Mouse (Mus musculus): ENCODE measurements at regions not wholly inside any gene's neighbourhood (a gene's known extent, or its start where the extent isn't known, plus 50 kb on each side); places are given as distances from the start of the nearest gene placed in this dataset.

DNA sequence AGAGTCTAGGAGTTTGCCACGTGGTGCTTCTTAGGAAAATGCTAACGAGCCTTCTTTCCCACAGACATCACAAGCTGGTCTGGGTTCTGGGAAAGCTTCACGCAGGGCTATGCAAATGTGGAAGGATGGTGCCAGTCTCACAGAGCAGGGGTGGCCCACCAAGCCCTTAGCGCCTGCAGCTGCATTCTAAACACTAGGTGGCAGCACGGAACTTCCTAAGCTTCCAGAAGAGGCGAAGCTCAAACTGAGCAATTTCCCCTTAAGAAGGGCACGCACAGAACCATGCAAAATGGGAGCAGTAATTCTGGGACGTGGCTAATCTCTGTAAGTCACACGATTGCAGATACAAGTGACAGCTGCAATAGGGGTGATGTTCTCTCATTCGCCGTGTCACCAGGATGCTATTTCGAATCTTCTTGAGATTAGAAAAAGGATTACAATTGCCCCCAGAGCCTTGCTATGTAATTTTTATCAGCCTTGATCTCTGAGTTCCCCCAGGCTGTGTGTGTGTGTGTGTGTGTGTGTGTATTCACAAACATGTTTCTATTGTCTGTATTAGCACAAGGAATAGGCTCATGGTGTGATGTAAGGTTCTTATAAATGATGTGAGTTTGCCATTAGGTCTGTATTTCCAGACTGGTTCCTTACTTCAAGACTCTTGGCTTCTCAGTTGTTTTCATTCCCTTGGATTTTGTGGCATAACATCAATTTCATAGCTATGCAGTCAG, 206.1 kb upstream of the Camk1g start:
- DNase-seq (ENCODE audit: low spot score), result peak; percentile 95

DNA sequence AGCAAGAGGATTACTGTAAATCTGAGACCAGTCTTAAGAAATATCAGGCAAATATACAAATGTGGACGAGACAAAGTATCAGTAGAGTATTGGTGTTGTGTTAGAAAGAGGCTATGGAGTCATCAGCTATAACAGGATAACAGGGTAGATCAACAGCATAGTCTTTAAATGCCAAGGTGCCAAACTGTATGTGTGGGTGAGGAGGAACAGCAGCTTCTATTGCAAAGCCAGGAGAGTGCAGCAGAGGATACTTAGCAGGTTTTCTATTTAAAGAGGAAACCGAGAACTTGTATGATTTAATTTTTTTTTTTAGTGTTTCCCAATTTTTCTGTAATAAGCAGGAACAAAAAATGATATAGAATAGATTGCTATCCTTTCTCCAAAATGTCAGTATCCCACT, 202.7 kb upstream of the Camk1g start:
- no peak for DNase-seq (ENCODE audit: low spot score)

DNA sequence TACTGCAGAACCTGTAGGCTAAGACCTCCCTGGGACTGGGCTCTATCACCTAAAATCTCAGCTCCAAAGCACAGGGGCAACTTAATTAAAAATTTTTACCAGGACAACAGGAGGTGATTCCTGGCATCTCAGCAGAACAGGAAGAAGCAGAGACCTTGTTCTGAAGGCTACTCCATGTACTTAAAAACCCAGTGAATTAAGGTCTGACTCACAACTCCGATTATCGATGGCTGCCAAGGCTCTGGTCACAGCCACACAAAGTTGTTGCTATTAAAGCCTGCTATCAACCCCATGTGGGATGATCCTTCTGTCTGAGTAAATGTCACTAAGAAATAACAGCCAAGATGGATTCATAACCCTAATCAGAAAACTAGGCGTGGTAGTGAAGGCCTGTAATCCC, 202.3 kb upstream of the Camk1g start:
- no peak for DNase-seq (ENCODE audit: low spot score)

DNA sequence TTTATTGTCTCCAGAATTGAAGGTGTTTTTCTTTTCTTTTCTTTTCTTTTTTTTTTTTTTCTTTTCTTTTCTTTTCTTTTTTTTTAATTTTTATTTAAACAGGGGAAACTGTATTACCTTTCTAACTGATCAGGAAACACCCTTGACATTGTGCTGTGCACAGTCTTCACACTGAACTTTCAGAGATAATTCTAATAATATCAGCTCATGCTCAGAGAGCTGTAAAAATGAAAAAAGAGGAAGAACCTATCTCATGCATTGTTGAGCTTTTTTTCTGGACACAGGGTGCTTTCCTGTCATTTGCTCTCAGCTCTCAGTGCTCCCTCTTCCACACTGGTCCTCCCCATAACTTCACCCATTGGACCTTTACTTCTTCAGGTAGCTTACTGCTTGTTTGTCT, 201.0 kb upstream of the Camk1g start:
- DNase-seq (ENCODE audit: low spot score), result no peak

DNA sequence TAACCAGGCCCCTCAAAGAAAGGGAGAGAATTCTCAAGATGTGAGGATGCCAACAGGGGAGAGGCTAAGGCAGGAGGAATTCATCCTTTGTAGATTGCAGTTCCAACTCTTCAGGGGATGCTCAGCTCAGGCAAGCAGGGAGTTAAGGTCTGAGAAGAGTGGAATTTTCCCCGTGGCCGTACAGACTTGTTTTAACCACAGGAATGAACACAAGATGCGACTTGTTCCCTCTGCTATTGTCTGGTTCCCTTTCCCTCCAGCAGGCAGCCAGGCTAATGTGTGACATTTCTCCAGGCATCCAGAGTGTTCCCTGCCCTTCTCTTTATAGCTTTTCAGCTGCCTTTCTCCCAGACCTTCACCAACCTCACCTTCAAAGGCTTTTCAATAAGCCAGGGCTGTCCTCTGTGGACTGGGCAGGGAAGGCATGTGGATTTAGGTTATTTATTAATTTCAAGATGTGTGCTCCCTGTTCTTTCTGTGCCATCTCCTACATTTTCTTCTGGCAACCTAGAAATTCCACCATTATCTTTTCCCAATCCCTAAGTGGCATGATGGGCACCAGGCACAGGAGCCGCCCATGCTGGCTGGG, 198.6 kb upstream of the Camk1g start:
- DNase-seq (ENCODE audit: low spot score), result no peak

DNA sequence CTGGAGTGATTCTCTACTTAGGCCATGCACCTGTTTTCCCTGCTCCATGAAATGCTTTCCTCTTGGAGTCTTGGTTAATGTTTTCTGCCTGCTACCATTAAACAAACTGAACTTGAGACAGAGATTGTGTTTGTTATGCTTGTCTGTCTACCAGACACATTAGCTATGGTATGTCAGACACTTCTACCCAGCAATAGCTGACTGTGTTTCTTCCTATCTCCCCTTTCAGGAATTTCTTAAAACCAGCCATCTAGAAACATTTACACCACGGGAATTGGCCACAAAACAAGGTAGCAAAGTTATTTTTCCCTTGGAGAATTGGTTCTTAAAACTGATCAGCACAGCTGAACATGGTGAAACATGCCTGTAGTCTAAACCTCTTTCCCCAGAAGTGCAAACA, 197.1 kb upstream of the Camk1g start:
- no peak for DNase-seq (ENCODE audit: low spot score)

DNA sequence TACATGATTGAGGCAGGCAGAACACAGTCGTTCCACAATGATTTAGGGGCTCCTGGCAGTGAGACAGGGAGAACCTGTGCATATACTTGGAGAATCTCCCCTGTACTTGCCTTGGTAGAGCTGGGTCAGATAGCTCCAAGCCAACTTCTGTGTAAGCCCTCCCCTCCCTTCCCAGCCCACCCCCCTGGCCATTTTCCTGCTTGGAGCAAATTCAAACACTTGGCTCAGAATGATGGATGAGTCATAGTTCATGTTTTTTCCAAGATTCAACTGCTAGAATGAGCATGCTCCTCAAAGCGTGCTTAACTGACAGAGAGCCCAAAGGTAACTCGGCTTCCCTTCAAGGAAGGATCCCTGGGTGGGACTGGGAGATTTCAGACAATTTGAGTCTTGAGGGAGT, 194.1 kb upstream of the Camk1g start:
- DNase-seq (ENCODE audit: low spot score), result no peak

DNA sequence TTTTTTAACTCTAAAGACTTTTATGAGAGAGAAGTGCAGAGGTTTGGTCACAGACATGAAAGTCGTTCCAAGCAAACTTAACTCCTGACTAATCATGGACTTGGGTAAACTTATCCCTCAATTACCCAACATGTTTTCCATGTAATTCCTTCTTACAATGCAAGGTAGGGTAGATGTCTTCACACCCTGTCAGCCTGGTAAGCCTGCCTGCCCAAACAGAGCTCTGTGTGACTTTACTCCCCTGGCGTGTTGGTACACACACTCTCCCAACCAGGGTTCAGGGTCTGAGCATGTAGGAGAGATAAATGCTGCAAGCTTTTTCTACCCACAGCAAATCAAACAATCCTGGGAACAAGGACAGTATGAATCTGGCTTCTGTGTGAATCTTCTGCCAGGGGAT, 192.1 kb upstream of the Camk1g start:
- no peak for DNase-seq (ENCODE audit: low spot score)

DNA sequence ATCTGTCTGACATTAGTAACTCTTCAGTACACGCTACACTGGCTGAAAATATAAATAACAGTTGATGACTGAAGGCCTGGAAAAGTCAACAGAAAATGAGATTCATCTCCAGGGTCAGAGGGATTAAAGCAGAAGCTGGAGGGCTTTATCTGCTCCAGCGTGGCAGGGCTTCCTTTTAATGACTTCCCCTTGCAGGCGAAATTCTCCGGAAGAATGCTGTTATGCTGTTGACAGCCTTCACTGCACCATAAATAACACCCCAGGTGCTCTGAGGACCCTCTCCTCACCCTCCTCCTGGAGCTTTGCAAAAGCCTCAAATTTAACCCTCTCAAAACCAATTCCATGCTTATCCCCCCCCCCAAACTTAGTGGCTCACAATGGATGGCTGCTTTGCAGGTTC, 188.0 kb upstream of the Camk1g start:
- no peak for DNase-seq (ENCODE audit: low spot score)

DNA sequence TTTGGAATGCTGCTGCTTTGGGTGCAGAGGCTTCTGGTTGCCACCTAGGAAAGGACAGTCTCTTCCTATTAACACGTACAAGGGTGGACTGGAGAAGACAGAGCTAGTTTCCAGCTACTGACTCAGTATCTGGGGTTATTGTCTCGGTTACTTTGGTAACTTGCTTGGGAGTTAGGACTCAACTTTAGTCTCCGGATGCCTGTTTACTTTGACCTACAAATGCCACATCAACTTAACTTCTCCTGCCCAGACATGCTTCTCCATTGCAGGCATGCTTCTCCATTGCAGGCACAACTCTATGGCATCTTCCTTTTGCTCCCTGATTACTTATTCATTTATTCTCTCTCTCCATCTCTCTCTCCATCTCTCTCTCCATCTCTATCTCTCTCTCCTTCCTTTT, 184.6 kb upstream of the Camk1g start:
- DNase-seq (ENCODE audit: low spot score), result peak; percentile 75

DNA sequence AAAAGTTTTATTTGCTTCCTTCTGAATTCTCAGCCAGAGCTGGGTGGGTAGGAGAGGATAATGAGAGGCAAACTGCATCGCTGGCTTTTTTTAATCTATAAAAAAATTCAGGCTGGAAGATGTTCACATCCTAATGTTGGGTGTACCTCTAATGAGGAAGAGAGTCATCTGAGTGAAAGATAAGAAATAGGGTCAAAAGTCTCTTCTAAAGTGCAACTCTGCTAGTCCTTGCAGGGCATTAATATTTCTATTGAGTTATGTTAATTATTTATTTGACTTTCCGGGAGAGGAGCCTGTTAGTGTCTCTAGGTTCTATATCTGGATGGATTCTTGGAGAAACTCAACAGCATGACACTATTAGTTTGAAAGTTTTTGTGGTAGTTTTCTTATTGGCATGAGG, 182.2 kb upstream of the Camk1g start:
- no peak for DNase-seq (ENCODE audit: low spot score)

DNA sequence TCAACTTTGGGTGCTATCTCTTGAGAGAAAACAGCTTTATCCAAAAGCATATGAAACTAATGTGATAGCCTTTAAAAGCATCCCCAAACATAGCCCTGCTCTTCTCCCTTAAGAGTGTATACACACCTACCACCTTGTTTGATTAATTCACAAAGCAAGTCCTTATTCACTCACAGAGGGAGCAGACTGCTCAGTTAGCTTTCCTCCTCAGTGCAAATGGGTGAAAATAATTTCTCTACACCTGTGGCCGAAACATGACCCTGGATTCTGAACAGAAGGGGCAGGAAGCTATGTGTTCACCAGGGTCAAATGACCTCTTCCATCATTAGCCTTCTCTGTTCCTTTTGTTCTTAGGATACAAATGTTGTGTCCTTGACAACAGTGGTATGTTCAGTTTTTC, 181.2 kb upstream of the Camk1g start:
- DNase-seq (ENCODE audit: low spot score), result no peak

DNA sequence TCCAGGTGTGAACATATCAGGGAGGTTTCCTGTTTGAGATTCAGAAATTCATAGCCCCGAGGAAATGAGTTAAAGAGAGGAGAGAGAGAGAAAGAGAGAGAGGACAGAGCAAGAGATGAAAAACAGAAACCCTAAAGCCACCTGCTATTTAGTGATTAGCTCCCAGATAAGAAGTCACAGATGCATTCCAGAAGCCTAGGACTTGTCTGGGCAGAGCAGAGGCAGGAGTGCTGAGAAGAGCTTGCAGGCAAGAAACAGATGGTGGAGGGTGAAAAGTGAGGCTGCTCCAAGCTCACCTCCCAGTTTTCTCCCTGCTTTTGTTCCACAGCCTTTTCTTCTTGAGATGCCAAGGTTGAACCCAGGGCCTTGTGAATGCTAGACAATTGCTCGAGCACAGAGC, 180.7 kb upstream of the Camk1g start:
- no peak for DNase-seq (ENCODE audit: low spot score)

DNA sequence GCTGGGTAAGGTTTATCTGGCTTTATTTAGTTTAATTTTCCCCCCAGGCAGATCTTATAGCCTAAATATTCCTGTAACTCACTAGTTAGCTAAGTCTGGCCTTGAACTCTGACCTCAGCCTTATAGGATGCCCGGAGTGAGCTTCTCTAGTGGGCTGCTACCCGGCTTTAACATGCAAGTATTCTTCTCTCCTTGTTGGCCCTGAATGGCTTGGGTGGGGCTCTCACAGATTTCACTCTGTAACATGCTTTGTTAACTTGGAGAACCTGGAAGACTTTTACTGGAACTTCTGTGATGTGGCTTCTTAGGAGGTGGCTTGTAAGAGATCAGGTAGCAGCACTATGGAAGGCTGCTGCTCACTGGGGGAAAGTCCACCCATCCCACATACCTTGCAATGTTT, 177.3 kb upstream of the Camk1g start:
- DNase-seq (ENCODE audit: low spot score), result no peak

DNA sequence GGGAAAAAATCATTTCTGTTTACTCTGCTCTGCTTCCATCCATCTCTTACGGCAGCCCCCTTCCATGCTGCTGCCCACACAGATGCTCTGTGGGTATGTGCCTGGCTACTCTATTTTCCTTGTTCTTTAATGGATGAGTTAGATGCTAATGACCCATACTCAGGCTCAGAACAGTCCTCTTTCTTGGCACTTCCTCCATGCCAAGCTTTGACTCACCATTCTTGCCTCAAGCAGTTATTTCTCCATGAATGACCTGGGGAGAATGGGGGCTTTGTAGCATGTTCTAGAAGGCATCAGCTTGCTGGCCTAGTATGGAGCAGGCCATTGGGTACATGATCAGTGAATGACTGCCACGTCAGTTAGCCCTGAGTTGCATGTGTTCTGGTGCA, 175.9 kb upstream of the Camk1g start:
- DNase-seq (ENCODE audit: low spot score), result no peak

DNA sequence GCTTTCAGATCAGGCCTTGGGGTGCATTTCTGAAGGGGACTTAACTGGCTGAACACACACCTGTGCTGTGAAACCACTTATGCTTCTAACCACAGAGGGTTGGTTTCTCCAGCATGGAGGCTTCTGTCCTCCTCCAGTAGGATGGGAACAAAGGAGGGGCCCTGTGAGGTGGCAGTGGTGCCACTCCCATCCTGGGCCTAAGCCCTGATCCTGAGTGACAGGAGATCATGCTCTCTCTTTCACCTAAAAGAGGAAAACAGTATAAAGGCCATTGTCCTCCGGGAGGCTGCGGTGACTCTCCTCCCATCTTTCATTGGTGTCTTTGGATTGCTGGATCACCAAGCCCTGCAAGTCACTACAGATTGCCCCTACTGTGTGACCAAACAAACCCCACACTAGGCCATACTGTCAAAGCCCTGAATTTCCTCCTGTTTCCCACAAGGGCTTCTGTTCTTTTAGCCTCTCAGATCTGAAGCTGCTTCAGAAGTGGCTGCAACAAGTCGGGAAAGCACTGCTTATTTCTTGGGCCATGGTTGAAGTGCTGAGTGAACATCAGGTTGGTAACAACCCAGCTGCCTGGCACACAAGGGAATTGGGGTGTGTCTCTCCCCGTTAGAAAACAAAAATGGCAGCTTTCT, 175.4 kb upstream of the Camk1g start:
- DNase-seq (ENCODE audit: low spot score), result no peak

DNA sequence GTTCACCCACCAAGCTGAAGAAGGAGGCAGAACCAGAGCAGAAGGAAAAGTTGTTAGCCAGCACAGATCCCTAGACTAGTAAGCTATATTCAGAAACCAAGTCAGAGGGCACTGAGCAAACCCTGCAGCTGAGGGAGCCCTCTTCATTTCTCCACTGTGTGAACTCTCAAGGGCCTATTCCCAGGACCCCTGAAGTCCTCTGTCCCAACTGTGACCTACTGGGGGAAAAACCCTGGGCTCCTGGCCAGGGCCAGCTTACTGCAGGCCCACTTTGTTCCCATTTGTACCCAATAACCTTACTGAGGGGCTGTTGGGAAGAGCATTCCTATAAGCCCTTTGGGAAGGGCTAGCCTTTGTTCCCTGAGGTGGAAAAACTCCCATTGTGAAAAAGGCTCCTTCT, 174.7 kb upstream of the Camk1g start:
- no peak for DNase-seq (ENCODE audit: low spot score)

DNA sequence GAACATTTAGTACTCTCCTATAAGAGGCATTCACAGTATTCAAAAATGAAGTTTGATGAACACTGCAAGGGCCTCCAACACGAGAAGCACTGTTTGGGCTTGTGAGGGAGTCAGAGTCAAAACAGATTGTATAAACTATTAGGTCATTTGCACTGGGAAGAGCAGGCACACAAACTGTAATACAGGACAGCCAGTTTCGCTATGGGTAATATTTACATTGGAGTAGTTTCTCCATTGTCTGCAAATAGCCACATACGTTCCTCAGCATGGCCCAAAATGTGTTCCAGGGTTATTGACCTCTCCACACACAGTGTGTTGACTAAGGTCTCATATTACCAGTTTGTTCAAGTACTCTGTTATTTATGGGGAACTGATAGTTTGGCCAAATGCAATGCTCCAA, 173.7 kb upstream of the Camk1g start:
- DNase-seq (ENCODE audit: low spot score), result no peak

DNA sequence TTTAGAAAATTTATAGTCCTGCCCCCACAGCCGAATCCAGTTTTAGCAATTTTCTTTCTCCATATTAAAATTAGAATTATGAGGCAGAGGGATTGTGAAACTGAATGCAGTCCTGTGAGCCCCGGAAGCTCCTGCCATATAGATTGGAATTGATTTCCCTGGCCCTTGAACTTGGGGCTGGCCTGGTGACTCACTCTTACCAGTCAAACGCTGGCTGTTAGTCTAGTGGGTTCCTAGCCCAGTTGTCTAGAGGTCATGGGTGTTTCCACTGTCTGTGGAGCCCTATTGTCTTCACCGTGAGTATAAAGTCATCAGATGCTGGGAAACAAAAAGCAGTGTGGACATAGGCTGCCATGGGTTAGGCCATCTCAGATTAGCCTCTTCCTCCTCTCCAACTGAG, 173.2 kb upstream of the Camk1g start:
- no peak for DNase-seq (ENCODE audit: low spot score)

DNA sequence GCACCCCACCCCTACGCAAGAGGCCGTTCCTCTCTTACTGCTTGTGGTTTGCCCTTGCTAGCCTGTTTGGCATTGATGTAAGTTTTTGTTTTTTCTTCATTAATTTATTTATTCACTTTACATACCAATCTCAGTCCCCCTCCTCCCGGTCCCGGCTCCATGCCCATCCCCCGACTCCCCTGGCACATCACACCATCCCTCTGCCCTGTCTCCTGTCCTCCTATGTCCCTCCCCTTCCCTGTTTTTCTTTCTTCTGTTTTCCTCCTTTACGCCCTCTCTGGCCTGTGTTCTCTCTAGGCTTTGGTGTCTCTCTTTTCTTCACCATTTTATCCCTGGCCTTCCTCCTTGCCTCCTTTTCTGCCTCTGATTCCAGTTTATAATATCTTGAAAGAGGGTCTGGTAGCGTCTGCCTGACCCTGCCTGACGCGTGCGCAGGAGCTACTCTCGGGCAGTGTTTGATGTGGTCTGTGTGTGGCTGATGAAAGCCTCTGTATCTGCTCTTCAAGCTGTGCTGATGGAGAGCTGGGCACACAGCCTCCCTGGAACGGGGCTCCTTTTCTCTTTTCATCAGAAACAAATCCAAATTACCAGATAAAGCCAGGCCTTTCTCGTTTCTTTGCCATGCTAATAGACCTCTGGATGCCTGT, 172.0 kb upstream of the Camk1g start:
- no peak for DNase-seq (ENCODE audit: low spot score)

DNA sequence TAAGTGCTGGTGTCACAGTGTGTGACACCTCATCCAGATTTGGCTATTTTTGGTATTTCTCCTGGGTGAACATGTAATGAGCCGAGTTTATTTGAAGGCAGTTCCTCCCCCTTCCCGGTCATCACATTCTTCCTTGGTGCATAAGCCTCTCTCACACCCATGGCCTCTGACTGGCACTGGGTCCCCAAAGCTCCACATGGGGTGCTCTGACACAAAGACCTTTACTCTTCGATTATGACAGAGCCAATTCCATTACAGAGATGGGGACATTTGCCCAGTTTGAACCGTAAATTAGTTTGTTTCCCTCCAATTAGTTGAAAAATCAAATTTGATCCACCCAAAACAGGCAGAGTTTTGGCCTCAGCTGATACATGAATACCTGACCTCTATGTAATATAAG, 171.2 kb upstream of the Camk1g start:
- DNase-seq (ENCODE audit: low spot score), result no peak

DNA sequence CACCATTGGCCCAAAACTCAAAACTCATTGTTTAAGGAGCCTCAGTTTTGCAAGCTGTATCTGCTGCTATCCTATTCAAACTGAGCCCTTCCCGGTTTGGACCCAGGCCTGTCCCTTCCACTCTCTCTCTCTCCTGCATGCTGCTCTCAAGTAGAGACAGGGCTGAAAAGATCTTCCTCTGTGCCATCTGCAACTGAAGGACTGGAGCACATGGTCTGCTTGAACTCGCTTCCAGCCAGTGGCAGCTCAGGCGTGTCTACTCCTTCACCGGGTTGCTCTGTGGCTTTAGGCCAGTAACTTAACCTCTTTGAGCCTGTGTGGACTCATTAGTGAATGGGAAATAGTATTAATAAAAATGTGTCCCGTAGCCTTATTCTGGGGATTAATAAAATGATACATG, 170.4 kb upstream of the Camk1g start:
- DNase-seq (ENCODE audit: low spot score), result no peak

DNA sequence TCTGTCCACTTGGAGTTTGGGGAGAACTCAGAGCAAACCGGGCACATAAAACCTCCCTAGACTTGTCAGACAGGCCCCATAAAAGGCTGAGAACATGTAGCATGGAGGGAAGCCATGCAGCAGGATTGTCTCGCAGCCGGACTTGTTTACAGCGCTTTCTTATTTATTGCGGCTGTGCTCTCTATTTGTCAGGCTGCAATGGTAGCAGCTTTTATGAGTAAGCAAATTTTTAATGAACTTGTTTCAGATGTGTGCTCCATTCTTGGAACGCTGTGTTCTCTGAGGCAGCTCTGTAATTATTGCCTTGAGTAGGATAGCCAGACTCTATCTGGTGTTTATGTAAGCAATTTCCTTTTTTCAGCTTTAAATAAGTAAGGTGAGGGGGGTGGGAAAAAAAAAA, 169.2 kb upstream of the Camk1g start:
- no peak for DNase-seq (ENCODE audit: low spot score)
